Mouse (Mus musculus) thymus, postnatal 0 days (tissue): ENCODE results near the gene Fbxl17. TPM values are rescaled to one million over a fixed set of nuclear protein-coding genes. Genes with fewer than 3 reads are reported as not detected.

Experiments used
- DNase-seq: peaks from one replicate; pipeline ENCODE4 v3.0.0-alpha.2; 2015; ENCODE audit warnings: low spot score
- microRNA-seq: library from miRNA; unstranded; fragments of <30 nt; microRNA quantifications from one replicate; pipeline ENCODE4, GENCODE M21; 2016; ENCODE audit warnings: borderline number of aligned reads
- polyA plus RNA-seq: library from polyadenylated mRNA; unstranded; fragments of >200 nt; fragmentation: Nextera tagmentation; extraction: Ambion mirVana; gene quantifications from 2 replicates; pipeline ENCODE4 v1.2.1, GENCODE M21; 2015

The Fbxl17 gene
- polyA plus RNA-seq, 1 experiment from 2014 or later, result 5.8 TPM

DNA sequence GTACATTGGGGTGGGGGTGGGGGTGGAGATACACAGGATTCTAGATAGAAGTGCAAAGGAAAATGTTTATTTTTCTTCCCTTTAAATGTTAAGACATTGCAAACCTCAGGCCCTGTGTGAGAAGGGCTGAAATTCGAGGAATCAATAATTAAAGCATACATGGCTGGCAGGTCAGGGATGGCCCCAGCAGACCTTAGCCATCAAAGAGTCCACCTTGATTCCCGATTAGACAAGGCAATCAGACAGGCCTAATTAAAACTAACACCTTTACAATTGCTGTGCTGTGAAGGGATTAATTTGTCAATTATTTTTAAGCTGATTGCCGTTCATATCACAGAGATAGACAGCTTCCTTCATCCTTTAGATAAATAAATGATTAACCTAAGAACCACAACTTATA lies 439.0 kb downstream of the Fbxl17 start:
- no peak for DNase-seq

DNA sequence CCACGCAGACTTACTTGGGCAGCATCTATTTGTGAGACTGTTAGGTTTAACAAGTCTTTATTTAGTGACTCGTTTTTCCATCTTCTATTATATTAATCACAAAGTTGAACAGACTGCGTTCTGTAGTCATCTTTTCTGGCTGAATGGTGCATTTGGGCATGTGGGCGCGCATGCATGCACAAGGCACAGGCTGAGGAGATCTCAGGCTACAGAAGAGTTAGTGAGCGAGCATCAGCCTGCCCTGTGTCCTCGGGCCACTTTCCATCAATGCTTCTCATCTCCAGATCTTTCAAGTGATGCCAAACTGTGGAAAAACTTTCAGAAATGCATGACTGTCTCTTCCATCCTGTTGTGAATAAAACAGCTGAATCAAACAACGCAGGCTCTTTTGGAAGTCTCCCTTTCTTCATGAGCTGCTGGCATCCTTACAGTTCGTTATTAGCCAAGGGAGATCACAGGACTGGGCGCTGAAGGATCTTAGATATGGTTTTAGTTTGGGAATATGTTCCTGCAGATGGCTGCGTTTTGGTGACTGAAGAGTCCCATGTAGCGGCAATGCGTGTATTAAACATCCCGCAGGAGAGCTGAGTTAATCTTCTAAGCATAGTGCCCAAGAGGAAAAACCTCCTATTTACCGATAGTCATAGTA lies 442.0 kb downstream of the Fbxl17 start:
- DNase-seq, result no peak

DNA sequence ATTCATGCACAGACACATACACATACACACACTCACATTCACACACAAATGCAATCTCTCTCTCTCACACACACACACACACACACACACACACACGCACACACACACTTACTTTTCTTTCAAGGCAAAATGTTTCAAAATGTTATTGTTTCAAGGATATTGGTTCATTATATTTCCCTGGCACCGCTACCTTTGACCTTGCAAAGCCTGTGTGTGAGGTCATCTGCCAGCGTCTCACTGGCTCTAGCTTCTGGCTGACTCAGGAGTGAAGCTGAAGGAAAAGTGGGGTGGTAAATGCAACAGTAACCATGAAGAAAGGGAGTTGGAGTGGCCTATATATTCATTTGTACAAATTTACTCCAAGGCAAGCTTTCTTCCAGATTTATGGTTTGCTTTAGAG lies 442.8 kb downstream of the Fbxl17 start:
- DNase-seq, result no peak

DNA sequence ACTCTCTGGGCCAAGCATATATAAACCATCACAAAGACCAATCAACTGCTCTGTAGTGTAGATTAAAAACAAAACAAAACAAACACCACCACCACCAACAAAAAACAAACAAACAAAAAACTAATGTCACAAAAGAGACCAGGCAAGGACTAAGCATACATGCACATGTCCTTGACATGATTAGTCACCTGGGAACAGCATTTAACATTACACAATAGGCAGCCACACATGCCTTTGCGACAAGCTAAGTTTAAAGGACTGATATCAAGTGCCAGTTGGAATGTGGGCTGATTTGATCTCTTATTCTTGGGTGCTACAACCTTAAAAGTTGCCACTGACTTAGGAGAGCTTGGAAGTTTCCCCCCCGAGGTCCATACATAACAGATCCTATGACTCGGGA lies 446.5 kb downstream of the Fbxl17 start:
- no peak for DNase-seq

DNA sequence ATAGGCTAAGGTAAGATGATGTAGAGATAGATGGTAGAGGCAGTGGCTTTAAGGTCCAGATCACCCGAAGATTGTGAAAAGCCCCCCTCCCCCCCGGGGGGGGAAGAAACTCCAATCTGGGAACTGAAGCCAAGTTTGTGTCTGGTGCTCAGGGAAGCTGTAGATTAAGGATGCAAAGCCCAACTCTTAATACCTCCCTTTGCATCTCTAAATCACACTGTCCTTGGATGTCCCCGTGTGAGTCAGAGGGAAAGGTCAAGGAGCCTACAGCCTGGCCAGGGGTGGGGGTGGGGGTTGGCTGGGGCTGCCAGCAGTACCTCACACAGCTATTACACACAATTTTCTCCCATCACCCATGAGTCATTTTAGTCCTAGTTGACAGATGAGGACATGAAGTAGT lies 453.4 kb downstream of the Fbxl17 start:
- DNase-seq, result no peak

DNA sequence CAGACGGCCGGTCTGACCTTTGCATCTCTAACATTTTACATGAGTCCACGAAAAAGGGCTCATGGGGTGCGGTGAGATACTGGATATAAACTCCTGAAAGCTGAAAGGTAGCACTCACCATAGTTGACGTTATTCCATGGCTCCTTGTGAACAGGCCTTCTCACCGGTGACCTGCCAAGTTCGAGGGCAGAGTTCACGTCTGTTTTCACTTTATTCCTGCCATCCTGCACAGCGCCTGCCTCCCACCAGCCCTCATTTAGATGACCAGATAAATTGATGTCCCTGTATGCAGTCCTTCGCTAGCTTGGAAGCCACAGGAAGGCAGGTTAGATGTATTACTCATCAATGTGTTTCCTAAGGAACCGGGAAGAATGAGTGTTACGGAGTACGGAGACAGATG lies 454.5 kb downstream of the Fbxl17 start:
- no peak for DNase-seq

DNA sequence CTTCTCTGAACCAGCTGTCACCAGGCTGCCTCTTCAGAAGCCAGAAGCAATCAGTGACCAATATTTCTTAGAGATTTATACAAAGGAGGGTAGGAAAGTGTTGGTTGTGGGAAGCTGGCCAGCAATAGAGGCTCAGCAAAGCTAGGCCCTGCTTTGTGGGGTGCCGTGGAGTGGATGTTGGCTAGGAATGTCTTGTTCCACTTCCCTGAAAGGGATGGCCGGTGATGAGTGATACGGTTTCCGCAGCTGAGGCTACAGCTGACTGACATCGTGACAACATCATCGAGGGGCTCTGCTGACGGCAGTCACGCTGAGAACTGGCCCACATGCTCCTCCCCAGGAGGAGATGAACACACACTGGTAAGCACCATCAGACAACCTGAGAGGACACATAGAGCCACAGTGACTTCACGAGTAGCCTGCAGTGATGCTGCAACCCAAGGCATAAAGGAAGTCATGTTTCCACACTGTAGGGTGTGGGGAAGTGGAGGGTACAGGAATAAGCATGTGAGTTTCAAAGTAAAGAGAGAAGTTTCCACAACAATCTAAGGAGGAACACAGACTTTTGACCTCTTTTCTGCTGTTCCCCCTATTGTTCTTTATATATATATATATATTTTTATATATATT lies 456.7 kb downstream of the Fbxl17 start:
- DNase-seq, result no peak

DNA sequence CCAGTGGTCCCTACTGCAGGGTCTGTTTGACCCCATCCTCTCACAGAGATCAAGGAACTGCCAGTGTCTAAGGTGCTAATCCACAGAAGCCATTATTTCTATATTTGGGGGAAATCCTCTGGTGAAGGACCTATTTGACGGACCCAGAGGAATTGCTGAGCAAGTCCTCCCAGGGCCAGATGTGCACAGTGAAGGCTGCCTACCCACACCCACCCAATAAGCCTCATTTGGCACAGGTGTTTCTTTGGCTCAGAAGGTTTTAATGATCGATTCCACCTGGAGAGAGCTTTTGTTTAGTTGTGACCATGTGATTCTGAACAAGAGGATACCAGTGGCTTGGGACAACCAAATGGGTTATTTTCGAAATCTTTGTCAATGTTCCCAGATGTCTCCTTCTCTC lies 462.3 kb downstream of the Fbxl17 start:
- DNase-seq, result no peak

DNA sequence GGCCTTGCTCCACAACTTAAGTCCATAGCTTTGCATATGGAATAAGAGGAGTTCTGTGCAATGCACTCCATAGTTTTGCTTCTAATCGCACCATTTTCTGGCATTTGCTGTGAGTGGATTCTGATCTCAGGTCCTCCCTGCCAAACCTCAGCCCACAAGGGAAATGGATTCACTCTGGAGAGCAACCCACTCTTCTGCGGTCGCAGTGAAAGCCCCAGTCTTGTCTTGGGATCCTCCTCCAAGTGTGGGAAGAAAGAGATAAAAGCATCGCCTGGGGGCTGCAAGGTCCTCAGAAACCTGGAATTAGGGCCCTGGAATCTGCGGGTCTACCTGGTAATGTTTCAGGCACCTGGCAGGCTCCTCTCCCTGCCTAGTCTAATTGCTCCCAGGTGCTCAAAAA lies 466.7 kb downstream of the Fbxl17 start:
- no peak for DNase-seq

DNA sequence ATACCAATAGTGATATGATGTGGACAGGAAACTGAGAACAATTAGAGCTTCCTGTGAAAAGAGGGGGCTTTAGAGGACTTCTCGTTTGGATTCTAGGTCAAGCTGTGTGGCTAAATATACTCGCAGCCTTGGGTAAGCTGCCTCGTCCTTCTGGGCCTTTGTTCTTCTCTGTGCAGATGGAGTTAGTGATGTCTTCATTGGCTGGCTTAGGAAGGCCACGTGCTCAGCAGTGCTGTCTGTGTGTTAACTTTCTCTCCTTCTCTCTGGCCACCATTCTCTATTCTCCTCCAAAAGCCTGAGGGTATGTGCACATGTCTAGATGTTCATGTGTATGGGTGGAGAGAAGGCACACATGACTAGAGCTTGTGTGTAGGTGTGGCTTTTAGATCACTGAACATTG lies 470.7 kb downstream of the Fbxl17 start:
- DNase-seq, result no peak

DNA sequence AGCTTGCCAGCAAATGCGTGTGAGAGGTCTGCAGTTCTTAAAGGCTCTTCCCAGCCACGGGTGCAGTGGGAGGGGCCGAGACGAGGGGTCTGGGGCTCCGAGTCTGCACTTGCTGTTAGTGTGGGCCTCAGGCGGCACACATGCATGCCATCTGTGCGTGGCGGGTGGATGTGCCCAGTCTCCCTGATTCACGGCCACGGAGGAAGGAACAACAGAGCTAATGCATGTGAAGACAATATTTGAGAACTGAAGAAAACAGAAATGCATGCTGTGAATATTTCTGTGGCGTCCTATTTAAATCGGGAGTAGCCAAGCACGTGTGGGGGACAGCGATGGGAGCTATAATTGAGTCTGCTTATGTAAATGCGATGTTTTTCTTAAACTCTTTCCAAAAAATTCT lies 474.6 kb downstream of the Fbxl17 start:
- DNase-seq, result no peak

DNA sequence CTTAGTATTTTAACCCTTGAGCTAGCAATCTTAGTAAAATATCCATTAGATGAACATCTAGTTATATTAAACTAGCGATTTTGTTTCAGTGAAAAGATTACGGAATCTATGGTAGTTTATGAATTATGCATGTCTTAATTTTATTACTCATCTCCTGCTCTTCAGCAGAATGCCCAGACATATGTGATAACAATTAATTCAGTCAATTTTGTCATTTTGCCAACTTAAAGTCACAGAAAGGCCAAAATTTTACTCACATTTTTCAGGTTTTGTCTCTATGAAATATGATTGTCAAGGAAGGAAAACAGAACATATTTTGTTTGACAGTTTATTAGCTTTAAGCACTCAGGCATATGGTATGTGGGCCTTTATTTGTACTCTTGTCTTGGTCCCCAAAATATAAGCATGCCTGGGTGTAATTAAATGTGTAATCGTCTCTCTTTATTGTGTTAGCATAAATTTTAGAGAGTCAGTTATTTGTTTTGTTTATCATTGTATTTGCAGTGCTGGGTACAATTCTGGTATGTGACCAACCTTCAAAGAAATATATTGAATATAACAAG lies 482.1 kb downstream of the Fbxl17 start:
- DNase-seq, result no peak

DNA sequence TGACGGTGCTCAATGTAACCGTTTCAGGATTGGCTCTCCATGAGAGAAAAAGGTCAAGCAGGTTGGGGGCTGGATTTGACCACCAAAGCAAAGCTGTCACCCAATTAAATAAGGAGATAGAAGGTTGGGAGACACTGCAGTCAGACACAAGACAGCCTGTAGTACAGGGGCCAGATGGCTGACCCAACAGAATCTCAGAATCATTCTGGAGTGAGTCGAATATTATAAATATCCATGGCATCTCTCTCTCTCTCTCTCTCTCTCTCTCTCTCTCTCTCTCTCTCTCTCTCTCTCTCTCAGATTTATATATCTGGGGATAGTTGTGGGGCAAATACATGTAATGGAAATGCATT lies 487.3 kb downstream of the Fbxl17 start:
- DNase-seq, result no peak

DNA sequence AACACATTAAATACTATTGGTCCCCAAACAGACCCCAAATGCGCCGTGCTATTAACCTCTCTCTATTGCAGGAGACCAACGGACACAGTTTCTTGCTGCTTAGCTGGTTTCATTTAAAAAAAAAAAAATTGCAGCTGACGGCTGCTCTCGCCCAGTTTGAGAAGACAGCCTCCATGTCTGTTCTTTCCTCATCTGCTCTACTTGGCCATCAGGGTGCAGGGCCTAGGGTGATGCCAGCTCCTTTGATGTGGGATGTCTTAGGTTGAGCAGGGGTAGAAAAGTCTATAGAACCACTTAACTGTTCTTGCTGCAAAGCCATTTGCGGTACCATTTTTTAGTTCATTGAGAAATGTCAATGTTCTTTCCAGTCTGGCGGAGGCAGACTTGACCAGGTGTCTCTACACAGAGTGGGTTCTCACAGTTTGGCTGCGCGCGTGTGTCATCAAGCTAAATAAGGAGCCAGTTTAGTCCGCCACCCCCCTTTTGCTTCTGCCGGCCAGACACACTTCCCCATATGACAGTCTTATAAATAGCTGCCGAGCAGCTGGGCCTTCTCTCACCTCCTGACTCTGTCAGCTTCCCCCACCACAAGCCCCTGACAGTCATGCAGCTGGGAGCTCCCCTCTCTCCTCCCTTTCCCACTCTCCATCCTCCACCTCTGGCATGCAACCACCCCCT lies 487.8 kb downstream of the Fbxl17 start:
- DNase-seq, result peak; percentile 13

DNA sequence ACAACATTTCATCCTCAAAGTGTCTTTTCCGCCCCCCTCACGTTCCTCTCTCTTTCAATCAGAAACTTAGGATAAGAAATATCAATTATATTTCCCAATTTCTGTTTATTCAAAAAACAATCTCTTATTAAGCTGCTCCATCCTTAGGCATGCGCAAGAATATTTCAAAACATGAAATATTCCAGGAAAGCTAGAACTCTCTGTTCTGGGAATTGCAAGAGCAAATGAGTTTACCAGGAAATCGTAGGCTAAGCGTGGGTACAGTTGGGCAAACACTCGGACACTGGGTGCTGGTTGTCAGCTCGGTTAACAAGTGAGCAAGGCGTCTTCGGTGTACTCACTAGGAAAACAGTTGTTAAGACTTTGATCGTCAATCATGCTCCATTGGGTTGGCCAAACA lies 489.0 kb downstream of the Fbxl17 start:
- no peak for DNase-seq

DNA sequence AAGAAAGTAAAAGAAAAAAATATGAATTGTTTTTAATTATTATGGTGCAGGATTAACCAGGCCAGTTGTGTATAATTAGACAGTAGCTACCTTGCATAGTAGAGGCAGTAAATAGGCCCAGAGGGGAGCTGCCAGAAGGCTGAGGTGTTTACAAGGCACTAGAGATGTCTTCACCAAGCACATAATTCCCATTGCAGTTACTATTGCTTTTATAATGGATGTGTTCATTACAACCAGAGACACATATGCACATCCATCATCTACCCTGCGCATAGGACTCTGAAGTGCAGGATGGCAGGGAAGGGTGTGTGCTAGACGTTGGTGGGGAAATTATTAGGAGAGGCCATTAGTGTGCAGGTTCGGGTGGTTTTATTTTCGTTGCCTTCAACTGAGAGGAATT lies 491.0 kb downstream of the Fbxl17 start:
- no peak for DNase-seq

DNA sequence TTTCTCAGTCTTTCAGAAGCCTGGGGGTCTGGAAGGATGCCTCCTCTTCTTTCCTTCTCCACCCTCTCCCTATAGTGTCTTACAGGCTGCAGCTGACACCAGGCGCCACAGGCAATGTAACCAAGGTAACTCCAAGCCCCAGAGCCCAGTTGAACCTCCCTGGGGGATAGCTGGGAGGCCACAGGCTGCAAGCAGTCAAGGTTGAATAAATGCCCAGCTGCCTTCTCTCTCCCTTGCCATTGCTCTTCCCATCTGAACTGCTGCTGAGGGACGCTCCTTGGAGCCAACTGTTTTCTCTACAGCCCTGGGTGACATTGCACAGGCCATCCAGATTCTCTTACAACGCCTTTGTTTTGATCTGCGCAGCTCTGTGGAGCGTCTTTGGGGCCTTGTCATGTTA lies 491.5 kb downstream of the Fbxl17 start:
- DNase-seq, result no peak

DNA sequence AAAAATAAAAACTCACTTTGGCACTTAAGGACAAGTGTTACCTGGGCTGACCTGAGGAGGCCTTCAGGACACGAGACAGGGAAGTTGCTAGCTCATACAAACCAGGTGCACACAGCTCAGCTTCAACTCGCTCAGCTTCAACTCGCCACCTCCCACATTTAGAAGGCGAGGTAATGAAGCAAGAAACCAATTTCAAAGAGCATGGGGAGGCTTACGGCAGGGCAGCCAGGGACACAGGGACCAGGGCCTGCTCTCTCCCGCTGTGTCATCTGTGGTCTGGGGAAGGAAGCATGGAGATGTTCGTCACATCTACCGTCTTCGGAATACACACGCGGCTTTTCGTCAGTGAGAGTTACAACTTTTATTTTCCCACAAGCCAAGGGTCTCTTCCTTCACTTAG lies 491.9 kb downstream of the Fbxl17 start:
- no peak for DNase-seq

Small RNA genes within 50 kb of the gene (microRNA-seq; reads per million reads assigned to microRNA genes)
- gene Gm24813, result not detected
